Mouse (Mus musculus): Measurements from ENCODE around the gene Rtn4rl1. TPM values are rescaled to one million over a fixed set of nuclear protein-coding genes. Genes with fewer than 3 reads are reported as not detected.

The Rtn4rl1 gene
- polyA plus RNA-seq, 1 experiment from 2014 or later = 2.3 TPM

GRCm38 (mm10) chr11:75196131-75196530 is 2.5 kb downstream of the Rtn4rl1 start:
- Histone ChIP-seq H3K36me3 (no peaks in the 10 kb centered on the region), H3K27ac (replicated peaks) (no peak overlapping the region; the same call in 1 of the 2 replicates), H3K27me3 (ENCODE audit: low read depth, poor library complexity, severe bottlenecking) (peaks cover 96% of the 10 kb centered on the region), H3K4me1 (peaks cover 73% of the 10 kb centered on the region), H3K4me3 (0 out of 2 replicates have a peak overlapping the region, but pooled peaks have one; percentile 8), H3K9me3 (replicated peaks) (no peaks in the 10 kb centered on the region)
- no peak for DNase-seq (ENCODE audit: low spot score)
- 51% methylated on average over 6 of the region's 6 CpGs for WGBS

- Histone ChIP-seq H3K27me3 (ENCODE audit: low read depth, poor library complexity, severe bottlenecking) (peaks cover 91% of the 10 kb centered on the region), H3K27ac (replicated peaks) (no peak overlapping the region), H3K4me1 (peaks cover 72% of the 10 kb centered on the region), H3K36me3 (no peaks in the 10 kb centered on the region), H3K9me3 (replicated peaks) (no peaks in the 10 kb centered on the region), H3K4me3 (no peak overlapping the region)
- no peak for DNase-seq (ENCODE audit: low spot score)
- WGBS = 30% methylated on average over 7 of the region's 7 CpGs
Observed at GRCm38 (mm10) chr11:75197956-75198355, 4.4 kb downstream of the Rtn4rl1 start.

GRCm38 (mm10) chr11:75198792-75199191 is 5.2 kb downstream of the Rtn4rl1 start:
- WGBS = 75% methylated on average over 4 of the region's 4 CpGs
- DNase-seq (ENCODE audit: low spot score) = no peak
- peaks cover 72% of the 10 kb centered on the region for H3K4me1 ChIP-seq
- H3K27me3 ChIP-seq (ENCODE audit: low read depth, poor library complexity, severe bottlenecking) = peaks cover 87% of the 10 kb centered on the region
- H3K27ac ChIP-seq (replicated peaks) = no peak overlapping the region
- no peaks in the 10 kb centered on the region for H3K9me3 ChIP-seq (replicated peaks)
- H3K4me3 ChIP-seq = no peak overlapping the region
- H3K36me3 ChIP-seq = no peaks in the 10 kb centered on the region

GRCm38 (mm10) chr11:75199951-75200350 is 6.4 kb downstream of the Rtn4rl1 start:
- no peak for DNase-seq (ENCODE audit: low spot score)
- no peak overlapping the region for H3K27ac ChIP-seq (replicated peaks)
- peaks cover 72% of the 10 kb centered on the region for H3K4me1 ChIP-seq
- no peaks in the 10 kb centered on the region for H3K36me3 ChIP-seq
- peaks cover 80% of the 10 kb centered on the region for H3K27me3 ChIP-seq (ENCODE audit: low read depth, poor library complexity, severe bottlenecking)
- H3K4me3 ChIP-seq = no peak overlapping the region
- WGBS = 85% methylated on average over 5 of the region's 5 CpGs
- H3K9me3 ChIP-seq (replicated peaks) = no peaks in the 10 kb centered on the region

GRCm38 (mm10) chr11:75200935-75201334 is 7.4 kb downstream of the Rtn4rl1 start:
- DNase-seq (ENCODE audit: low spot score) = no peak
- Histone ChIP-seq H3K4me3 (no peak overlapping the region), H3K27ac (replicated peaks) (no peak overlapping the region), H3K36me3 (no peaks in the 10 kb centered on the region), H3K27me3 (ENCODE audit: low read depth, poor library complexity, severe bottlenecking) (peaks cover 70% of the 10 kb centered on the region), H3K4me1 (peaks cover 71% of the 10 kb centered on the region), H3K9me3 (replicated peaks) (no peaks in the 10 kb centered on the region)
- WGBS = 94% methylated on average over 12 of the region's 12 CpGs

GRCm38 (mm10) chr11:75201721-75202120 is 8.1 kb downstream of the Rtn4rl1 start:
- Histone ChIP-seq H3K9me3 (replicated peaks) (no peaks in the 10 kb centered on the region), H3K27ac (replicated peaks) (no peak overlapping the region), H3K4me3 (no peak overlapping the region), H3K27me3 (ENCODE audit: low read depth, poor library complexity, severe bottlenecking) (peaks cover 62% of the 10 kb centered on the region), H3K36me3 (no peaks in the 10 kb centered on the region), H3K4me1 (peaks cover 68% of the 10 kb centered on the region)
- DNase-seq (ENCODE audit: low spot score) = no peak
- WGBS = 71% methylated on average over 8 of the region's 8 CpGs

GRCm38 (mm10) chr11:75203926-75204325 is 10.3 kb downstream of the Rtn4rl1 start:
- Histone ChIP-seq H3K27me3 (ENCODE audit: low read depth, poor library complexity, severe bottlenecking) (peaks cover 42% of the 10 kb centered on the region), H3K9me3 (replicated peaks) (no peaks in the 10 kb centered on the region), H3K36me3 (no peaks in the 10 kb centered on the region), H3K4me1 (peaks cover 61% of the 10 kb centered on the region), H3K27ac (replicated peaks) (0 out of 2 replicates have a peak overlapping the region, but pooled peaks have one; percentile 52), H3K4me3 (no peak overlapping the region)
- DNase-seq (ENCODE audit: low spot score) = no peak
- 85% methylated on average over 4 of the region's 4 CpGs for WGBS

- peaks cover 37% of the 10 kb centered on the region for H3K27me3 ChIP-seq (ENCODE audit: low read depth, poor library complexity, severe bottlenecking)
- peaks cover 67% of the 10 kb centered on the region for H3K4me1 ChIP-seq
- H3K4me3 ChIP-seq = no peak overlapping the region
- H3K36me3 ChIP-seq = no peaks in the 10 kb centered on the region
- DNase-seq (ENCODE audit: low spot score) = no peak
- 45% methylated on average over 9 of the region's 9 CpGs for WGBS
- H3K27ac ChIP-seq (replicated peaks) = peak overlapping the region; percentile 52
- H3K9me3 ChIP-seq (replicated peaks) = no peaks in the 10 kb centered on the region
Observed at GRCm38 (mm10) chr11:75204472-75204871, 10.9 kb downstream of the Rtn4rl1 start.

GRCm38 (mm10) chr11:75206347-75206746 is 12.8 kb downstream of the Rtn4rl1 start:
- H3K4me3 ChIP-seq = no peak overlapping the region
- WGBS = 82% methylated on average over 4 of the region's 4 CpGs
- peaks cover 24% of the 10 kb centered on the region for H3K27me3 ChIP-seq (ENCODE audit: low read depth, poor library complexity, severe bottlenecking)
- no peaks in the 10 kb centered on the region for H3K36me3 ChIP-seq
- H3K27ac ChIP-seq (replicated peaks) = no peak overlapping the region
- no peaks in the 10 kb centered on the region for H3K9me3 ChIP-seq (replicated peaks)
- peaks cover 76% of the 10 kb centered on the region for H3K4me1 ChIP-seq
- DNase-seq (ENCODE audit: low spot score) = no peak

- WGBS = 62% methylated on average over 4 of the region's 4 CpGs
- Histone ChIP-seq H3K27me3 (ENCODE audit: low read depth, poor library complexity, severe bottlenecking) (peaks cover 34% of the 10 kb centered on the region), H3K27ac (replicated peaks) (peak overlapping the region; percentile 78), H3K4me3 (no peak overlapping the region), H3K9me3 (replicated peaks) (no peaks in the 10 kb centered on the region), H3K4me1 (peaks cover 85% of the 10 kb centered on the region), H3K36me3 (no peaks in the 10 kb centered on the region)
- DNase-seq (ENCODE audit: low spot score) = no peak
Observed at GRCm38 (mm10) chr11:75209363-75209762, 15.8 kb downstream of the Rtn4rl1 start.

- no peaks in the 10 kb centered on the region for H3K36me3 ChIP-seq
- peak overlapping the region; percentile 78 for H3K27ac ChIP-seq (replicated peaks)
- peaks cover 41% of the 10 kb centered on the region for H3K27me3 ChIP-seq (ENCODE audit: low read depth, poor library complexity, severe bottlenecking)
- WGBS = 45% methylated on average over 4 of the region's 4 CpGs
- H3K4me3 ChIP-seq = peak overlapping the region; percentile 21
- no peaks in the 10 kb centered on the region for H3K9me3 ChIP-seq (replicated peaks)
- no peak for DNase-seq (ENCODE audit: low spot score)
- H3K4me1 ChIP-seq = peaks cover 86% of the 10 kb centered on the region
Observed at GRCm38 (mm10) chr11:75210093-75210492, 16.5 kb downstream of the Rtn4rl1 start.

- 28% methylated on average over 6 of the region's 6 CpGs for WGBS
- no peak overlapping the region for H3K4me3 ChIP-seq
- peak overlapping the region; percentile 78 for H3K27ac ChIP-seq (replicated peaks)
- H3K4me1 ChIP-seq = peaks cover 86% of the 10 kb centered on the region
- no peaks in the 10 kb centered on the region for H3K9me3 ChIP-seq (replicated peaks)
- peaks cover 47% of the 10 kb centered on the region for H3K27me3 ChIP-seq (ENCODE audit: low read depth, poor library complexity, severe bottlenecking)
- no peaks in the 10 kb centered on the region for H3K36me3 ChIP-seq
- DNase-seq (ENCODE audit: low spot score) = no peak
Observed at GRCm38 (mm10) chr11:75210755-75211154, 17.2 kb downstream of the Rtn4rl1 start.

GRCm38 (mm10) chr11:75212031-75212667 is 18.6 kb downstream of the Rtn4rl1 start:
- Histone ChIP-seq H3K9me3 (replicated peaks) (no peaks in the 10 kb centered on the region), H3K36me3 (no peaks in the 10 kb centered on the region), H3K4me3 (no peak overlapping the region), H3K27me3 (ENCODE audit: low read depth, poor library complexity, severe bottlenecking) (peaks cover 54% of the 10 kb centered on the region), H3K4me1 (peaks cover 92% of the 10 kb centered on the region), H3K27ac (replicated peaks) (peak overlapping the region; percentile 79)
- 40% methylated on average over 8 of the region's 8 CpGs for WGBS
- DNase-seq (ENCODE audit: low spot score) = no peak
